Mouse (Mus musculus) MEL-GATA-1-ER (cell line): Measurements from ENCODE around the gene Mesd.

Experiments
- DNase-seq: peaks from one replicate; pipeline ENCODE4 v3.0.0-alpha.2; 2012; ENCODE audit warnings: low read depth; ENCODE audit errors: extremely low read depth

Mesd gene

GRCm38 (mm10) chr7:83911909-83912308 lies 27.6 kb downstream of the Mesd start:
- no peak for DNase-seq

DNA sequence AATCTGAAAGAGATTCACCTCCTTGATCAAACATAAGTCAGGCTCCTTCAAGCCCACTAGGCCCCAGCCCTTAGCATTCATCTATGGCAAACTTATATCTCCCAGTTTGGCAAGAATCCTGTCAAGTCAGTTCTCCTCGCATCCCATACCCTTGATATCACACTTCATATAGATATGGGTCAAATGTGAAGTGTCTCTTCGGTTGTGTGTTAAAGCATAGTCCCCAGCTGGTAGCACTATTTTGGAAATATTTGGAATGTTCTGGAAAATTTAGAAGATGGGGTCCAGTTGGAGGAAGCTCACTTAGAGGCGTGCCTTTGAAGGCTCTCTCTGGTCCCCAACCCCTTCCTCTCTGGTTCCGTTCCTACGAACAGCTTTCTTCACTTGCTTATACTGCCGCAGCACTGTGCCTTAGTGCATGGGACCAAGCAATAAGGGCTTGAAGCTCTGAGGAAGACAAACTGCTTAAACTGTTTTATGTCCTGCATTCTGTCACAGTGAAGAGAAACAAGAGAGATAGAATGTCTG lies 29.2 kb downstream of the Mesd start:
- no peak for DNase-seq

- DNase-seq = no peak
These were observed 29.7 kb downstream of the Mesd start for GRCm38 (mm10) chr7:83913995-83914394.

DNA sequence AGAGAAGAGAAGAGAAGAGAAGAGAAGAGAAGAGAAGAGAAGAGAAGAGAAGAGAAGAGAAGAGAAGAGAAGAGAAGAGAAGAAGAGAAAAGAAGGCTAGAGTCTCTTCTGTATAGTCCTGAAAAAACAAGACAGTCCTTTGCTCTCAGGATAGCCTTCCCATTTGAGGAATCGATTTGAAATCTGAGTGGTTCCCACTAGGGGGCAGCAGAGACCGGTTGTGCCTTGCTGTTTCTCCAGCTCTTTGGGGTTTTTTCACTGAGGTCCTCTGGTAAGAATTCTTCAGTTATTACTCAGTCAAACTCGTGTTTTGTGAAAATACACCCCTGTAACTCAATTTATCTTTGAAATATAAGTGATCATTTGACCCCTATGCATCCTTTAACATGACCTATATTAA lies 30.3 kb downstream of the Mesd start:
- DNase-seq = peak; percentile 32

DNA sequence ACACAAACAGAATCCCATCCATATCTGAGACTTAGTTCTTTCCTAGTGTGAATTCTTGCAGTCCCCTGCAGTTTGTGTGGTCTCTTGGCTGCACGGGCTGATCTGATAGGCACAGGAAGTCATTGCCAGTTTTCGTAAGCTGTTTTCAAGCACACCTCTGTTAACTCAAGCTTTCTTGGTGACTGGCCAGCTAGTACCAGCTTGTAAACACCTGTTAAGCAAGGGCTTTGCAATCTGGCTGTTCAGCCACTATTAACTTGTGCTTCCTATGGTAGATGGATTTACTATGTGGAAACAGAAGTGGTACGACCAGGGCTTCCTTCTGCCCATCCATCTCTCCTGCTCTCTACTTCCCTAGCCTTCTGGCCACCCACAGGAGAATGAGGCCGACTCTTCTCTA lies 36.0 kb downstream of the Mesd start:
- DNase-seq = no peak

DNA sequence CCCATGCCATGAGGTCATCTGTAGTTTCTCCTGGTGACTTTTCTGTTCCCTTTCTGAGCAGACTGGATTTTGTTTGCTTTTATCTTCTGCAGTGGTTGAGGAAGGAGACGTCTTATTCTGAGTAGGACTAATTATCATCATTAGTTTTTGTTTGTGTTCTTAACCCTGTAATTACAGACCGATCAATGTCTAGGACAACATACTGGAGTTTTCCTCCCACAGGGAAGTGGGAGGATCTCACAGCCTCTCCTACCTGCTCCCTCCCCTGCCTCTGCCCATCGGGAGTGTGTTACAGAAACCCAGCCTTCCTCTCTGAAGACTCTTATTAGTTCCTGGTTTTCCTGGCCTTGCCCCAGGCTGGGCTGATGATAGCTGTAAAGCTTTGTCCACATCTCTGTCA lies 37.4 kb downstream of the Mesd start:
- DNase-seq = no peak

- no peak for DNase-seq
These were observed 54.9 kb downstream of the Mesd start for GRCm38 (mm10) chr7:83939017-83939721.

DNA sequence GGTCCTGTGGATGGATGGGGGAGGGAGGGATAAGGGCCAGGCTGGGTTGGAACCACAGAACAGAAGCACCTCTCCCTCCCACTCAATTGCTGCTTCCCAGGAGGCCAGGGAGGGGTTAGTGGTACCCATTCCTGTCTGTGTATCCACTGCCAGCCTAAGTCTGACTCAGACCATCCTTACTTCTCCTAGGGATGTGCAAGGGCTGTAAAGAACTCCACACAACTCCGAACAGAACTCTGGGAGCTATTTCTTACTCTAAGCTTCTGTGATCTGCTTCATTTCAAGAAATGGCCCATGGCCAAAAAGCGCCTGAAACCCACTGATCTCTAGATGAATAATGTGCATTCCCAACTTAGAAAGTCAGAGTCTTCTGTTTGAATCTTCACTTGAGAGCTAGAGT lies 55.9 kb downstream of the Mesd start:
- DNase-seq = no peak

- no peak for DNase-seq
These were observed 57.4 kb downstream of the Mesd start for GRCm38 (mm10) chr7:83941701-83942101.

- no peak for DNase-seq
These were observed 64.5 kb downstream of the Mesd start for GRCm38 (mm10) chr7:83948743-83949142.

GRCm38 (mm10) chr7:83949662-83950061 lies 65.4 kb downstream of the Mesd start:
- DNase-seq = no peak
